Mouse (Mus musculus) embryo, embryonic 11.5 days (tissue): ENCODE data around the gene Gm36176.

Experiments used
- DNase-seq: peaks from one replicate; pipeline ENCODE4 v3.0.0-alpha.2; 2012; ENCODE audit warnings: low read depth, low spot score

Gene Gm36176

GRCm38 (mm10) chr10:77880305-77880704, 33.7 kb downstream of the Gm36176 start:
- DNase-seq = no peak

GRCm38 (mm10) chr10:77882553-77882952, 36.0 kb downstream of the Gm36176 start:
- no peak for DNase-seq

- no peak for DNase-seq
These were observed 39.6 kb downstream of the Gm36176 start for GRCm38 (mm10) chr10:77886007-77886747.

GRCm38 (mm10) chr10:77890987-77891565, 44.5 kb downstream of the Gm36176 start:
- no peak for DNase-seq

- DNase-seq = no peak
These were observed 49.0 kb downstream of the Gm36176 start for GRCm38 (mm10) chr10:77895562-77895961.
